Mouse (Mus musculus) left cerebral cortex, adult 2 months (tissue): ENCODE measurements around the gene Olfr32. TPM values are rescaled to one million over a fixed set of nuclear protein-coding genes. Genes with fewer than 3 reads are reported as not detected.
"Not testable (repeated sequence)": the region's sequence is repeated elsewhere in the genome, so short reads cannot be mapped to it uniquely, and the experiment has no call there.

Experiments used
- DNase-seq, 2 experiments: peaks; one replicate each; pipeline ENCODE4 v3.0.0; 2021 to 2022; ENCODE audit warnings: low spot score in 2 of 2, mixed read lengths in 1 of 2; ENCODE audit errors: extremely low spot score in 1 of 2
- H3K27ac ChIP-seq: fragments of 200-600 bp; 2 replicates; pipeline ENCODE4 v1.8.1; 2022
- H3K4me3 ChIP-seq: fragments of 200-600 bp; 2 replicates; pipeline ENCODE4 v1.8.1; 2022
- CTCF ChIP-seq: fragments of 200-600 bp; IDR thresholded peaks from 2 replicates; pipeline ENCODE4 v1.8.1; 2022; ENCODE audit warnings: antibody characterized with exemption, mild to moderate bottlenecking, moderate library complexity
- intact Hi-C: fragments of 180-260 bp; cut with DNase I; formaldehyde crosslinking; loops from one replicate; pipeline ENCODE4 v1.15.1; 2025
- long read RNA-seq, 2 experiments: library from polyadenylated mRNA; stranded (forward); transcript quantifications; one replicate each; pipeline ENCODE4 v2.0.0; 2021; ENCODE audit warnings: borderline mapping rate in 2 of 2
- total RNA-seq, 2 experiments: library from RNA; stranded (reverse); gene quantifications; 2 replicates each; pipeline ENCODE4 v1.2.3; 2021

The Olfr32 gene
- total RNA-seq = not detected
- long read RNA-seq, experiment 1 = 0 reads
- long read RNA-seq, experiment 2 = 0 reads

DNA sequence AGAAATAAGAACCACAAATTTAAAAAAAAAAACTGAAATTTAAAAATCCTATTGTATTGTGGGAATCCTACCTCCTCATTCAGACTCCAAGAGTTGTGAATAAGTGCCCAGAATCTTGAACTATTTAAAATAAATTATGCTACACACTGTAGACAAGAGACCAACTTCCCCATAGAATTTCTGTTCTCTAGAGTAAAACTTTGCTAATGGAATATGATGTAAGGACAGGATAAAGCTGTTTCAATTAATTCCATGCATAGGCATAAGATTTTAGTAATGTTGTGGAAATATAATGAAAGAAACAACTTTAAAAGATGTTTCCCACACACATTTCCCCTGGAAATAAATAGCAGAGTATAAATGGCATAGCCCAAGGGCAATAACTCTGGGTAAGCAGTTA is at the start of gene Olfr32:
Olfr32 (minus strand) TSS at position 101 of the 400 bp plus-strand sequence.
- intact Hi-C loops = no loop called here
- DNase-seq = no peak
- Histone ChIP-seq H3K4me3 (no peak within 1 kb of the TSS), H3K27ac (no peak within 1 kb of the TSS)
- no peak for TF ChIP-seq CTCF

GRCm38 (mm10) chr2:90187082-90187481 is 45.0 kb upstream of the Olfr32 start:
- DNase-seq, H3K4me3 ChIP-seq, intact Hi-C loops, H3K27ac ChIP-seq: not testable (repeated sequence)

DNA sequence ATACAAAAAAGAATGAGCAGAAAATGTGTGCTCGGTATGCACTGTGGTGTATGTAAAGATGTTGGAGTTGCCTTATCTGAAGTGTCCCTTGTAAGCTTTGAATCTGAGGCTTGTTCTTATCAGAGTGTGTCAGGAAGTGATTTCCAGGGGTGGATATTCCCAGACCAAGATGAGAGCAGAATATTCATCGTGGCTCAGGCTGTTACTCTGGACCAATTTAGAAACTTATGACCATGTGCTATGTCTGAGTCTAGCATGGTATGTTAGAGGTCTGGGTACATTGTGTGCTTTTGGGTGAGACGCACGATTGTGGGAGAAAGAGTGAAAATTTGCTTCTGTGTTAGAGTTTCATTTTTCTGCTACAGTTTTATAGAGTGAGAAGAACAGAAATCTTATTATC is 44.0 kb upstream of the Olfr32 start:
- H3K27ac ChIP-seq, DNase-seq, H3K4me3 ChIP-seq, intact Hi-C loops: not testable (repeated sequence)

DNA sequence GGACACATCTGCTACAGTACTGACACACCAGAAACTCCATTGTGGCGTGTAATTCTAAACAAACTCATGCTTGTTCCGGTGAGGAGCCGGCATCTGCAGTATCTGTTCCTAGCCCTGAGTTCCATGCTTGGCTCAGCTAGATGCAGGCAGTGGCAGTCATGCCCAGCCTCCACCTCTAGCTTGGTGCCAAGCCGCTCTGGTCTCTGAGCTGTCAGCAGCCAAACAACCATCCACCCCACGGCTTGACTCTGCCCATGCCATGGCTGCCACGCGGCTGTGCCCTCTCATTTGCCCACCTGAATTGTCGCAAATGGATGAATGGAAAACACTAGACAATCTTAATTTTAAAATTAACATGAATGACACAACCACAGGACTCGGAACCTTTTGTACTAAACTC is 11.8 kb upstream of the Olfr32 start:
- no peak overlapping the region for H3K27ac ChIP-seq
- no peak for DNase-seq
- H3K4me3 ChIP-seq = no peak overlapping the region
- TF ChIP-seq CTCF = no peak
- intact Hi-C loops = no loop called here

DNA sequence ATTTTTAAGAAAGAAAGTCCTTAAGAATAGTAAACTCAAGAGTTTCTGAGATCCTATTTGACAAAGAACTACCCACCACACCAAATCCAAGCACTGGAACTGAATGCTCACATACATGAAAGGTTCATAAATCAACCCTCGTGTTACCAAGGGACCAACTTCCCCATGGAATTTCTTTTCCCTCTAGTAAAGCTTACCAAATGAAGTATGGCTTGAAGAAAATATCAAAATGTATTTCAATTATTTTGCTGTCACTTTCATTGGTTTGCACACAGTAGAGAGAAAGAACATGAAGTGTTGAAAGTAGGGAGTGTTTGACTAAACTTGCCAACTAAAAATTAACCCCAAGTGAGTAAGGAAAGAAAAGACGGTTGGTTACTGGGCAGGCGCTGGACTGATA is 10.9 kb upstream of the Olfr32 start, which contains the start of gene Olfr1270:
Olfr1270 (minus strand) TSS at position 101 of the 400 bp plus-strand sequence.
- intact Hi-C loops = no loop called here
- Histone ChIP-seq H3K4me3 (no peak within 1 kb of the TSS), H3K27ac (no peak within 1 kb of the TSS)
- no peak for DNase-seq
- TF ChIP-seq CTCF = no peak

DNA sequence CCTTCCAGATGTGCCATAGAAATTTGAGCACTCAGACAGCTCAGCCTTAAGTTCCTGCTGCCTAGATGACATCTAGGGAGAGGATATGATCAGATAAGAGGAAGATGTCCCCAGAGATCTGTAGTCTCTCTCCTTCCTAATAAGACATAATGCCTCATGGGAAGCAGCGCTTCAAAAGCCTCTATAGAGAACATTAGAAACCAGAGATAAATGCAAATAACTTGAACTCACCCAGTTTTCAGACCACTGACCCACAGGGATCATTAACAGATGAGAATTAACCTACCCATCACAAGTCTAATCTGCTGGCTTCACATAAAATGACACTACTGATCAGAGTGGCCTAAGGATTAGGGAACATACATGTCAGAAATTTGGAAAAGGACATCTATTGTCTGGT is 20.8 kb downstream of the Olfr32 start, which contains the start of gene Olfr1269:
Olfr1269 (minus strand) TSS at position 101 of the 400 bp plus-strand sequence.
- intact Hi-C loops = no loop called here
- no peak for TF ChIP-seq CTCF
- H3K4me3 ChIP-seq = no peak within 1 kb of the TSS
- H3K27ac ChIP-seq = no peak within 1 kb of the TSS
- no peak for DNase-seq

Other genes starting within 250 kb of the Olfr32 start
- gene Olfr1258, start 215.0 kb downstream of the Olfr32 start, total RNA-seq = not detected
- gene Olfr1259, start 193.6 kb downstream of the Olfr32 start, total RNA-seq = not detected
- not detected for gene Olfr1260, start 168.0 kb downstream of the Olfr32 start, total RNA-seq
- gene Olfr1261, start 151.1 kb downstream of the Olfr32 start, total RNA-seq = not detected
- gene Olfr1262, start 142.2 kb downstream of the Olfr32 start, total RNA-seq = not detected
- not detected for gene Olfr1263, start 130.2 kb downstream of the Olfr32 start, total RNA-seq
- gene Olfr1264, start 116.7 kb downstream of the Olfr32 start, total RNA-seq = not detected
- not detected for gene Olfr1265, start 107.0 kb downstream of the Olfr32 start, total RNA-seq
- gene Olfr140, start 78.7 kb downstream of the Olfr32 start, total RNA-seq = not detected
- gene Olfr1269, start 20.9 kb downstream of the Olfr32 start, total RNA-seq = not detected
- gene Olfr1270, start 10.8 kb upstream of the Olfr32 start, total RNA-seq = not detected
- under 1 TPM; 0.14 TPM for gene Olfr1506, start 82.2 kb upstream of the Olfr32 start, total RNA-seq
- not detected for gene Olfr142, start 115.3 kb upstream of the Olfr32 start, total RNA-seq
- gene Olfr1271, start 128.7 kb upstream of the Olfr32 start, total RNA-seq = not detected
- gene Olfr1272, start 150.5 kb upstream of the Olfr32 start, total RNA-seq = not detected
- under 1 TPM in 1 of 2 experiments, not detected in 1; 0.18 TPM for gene Gm13769, start 179.9 kb upstream of the Olfr32 start, total RNA-seq